Mouse (Mus musculus) gastrocnemius, adult 2 months (tissue): ENCODE results near the gene Trpv4. TPM values are rescaled to one million over a fixed set of nuclear protein-coding genes. Genes with fewer than 3 reads are reported as not detected.

Source experiments
- DNase-seq: peaks from one replicate; pipeline ENCODE4 v3.0.0; 2022
- H3K27ac ChIP-seq: fragments of 200-600 bp; 2 replicates; pipeline ENCODE4 v1.8.1; 2022; ENCODE audit warnings: mild to moderate bottlenecking
- H3K4me3 ChIP-seq: fragments of 200-600 bp; 2 replicates; pipeline ENCODE4 v1.8.1; 2022; ENCODE audit warnings: mild to moderate bottlenecking, moderate library complexity
- CTCF ChIP-seq: fragments of 200-600 bp; IDR thresholded peaks from 2 replicates; pipeline ENCODE4 v1.8.1; 2022; ENCODE audit warnings: antibody characterized with exemption, mild to moderate bottlenecking, moderate library complexity
- intact Hi-C: fragments of 180-260 bp; cut with DNase I; formaldehyde crosslinking; loops from one replicate; pipeline ENCODE4 v1.15.1; 2025
- total RNA-seq, 2 experiments: library from RNA; stranded (reverse); gene quantifications; 2 replicates each; pipeline ENCODE4 v1.2.3; 2021

Trpv4 gene
- total RNA-seq, 2 experiments from 2014 or later = 1.9 to 2.0 TPM

DNA sequence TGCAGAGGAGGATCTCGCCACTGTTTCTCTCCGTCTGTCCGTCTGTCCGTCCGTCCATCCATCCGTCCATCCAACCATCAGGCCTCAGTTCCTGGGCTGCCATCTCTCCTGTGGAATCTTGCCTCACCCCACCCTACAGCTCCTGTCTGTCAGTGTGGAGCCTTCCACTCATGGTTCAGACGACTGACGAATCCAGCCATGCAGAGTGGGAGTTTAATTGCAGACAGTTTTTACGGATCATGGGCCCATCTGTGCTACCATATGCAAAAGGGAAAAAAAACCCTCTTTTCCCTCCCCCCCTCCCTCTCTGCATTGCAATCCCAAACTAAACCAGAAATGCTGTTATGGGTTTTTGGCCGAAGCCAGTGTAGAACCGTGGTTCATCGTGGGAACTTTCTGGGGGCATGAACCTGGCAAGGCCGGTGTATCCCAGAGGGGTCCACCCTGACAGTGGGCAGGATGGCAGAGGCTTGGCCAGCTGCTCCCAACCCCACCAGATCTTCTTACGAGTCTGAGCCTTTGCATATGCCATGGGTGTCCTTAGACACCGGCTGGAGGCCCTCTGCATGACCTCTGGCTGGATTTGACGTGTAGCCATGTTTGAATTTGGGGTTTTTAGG, 82.1 kb downstream of the Trpv4 start:
- no peak for DNase-seq
- TF ChIP-seq CTCF = no peak
- Histone ChIP-seq H3K27ac (no peak overlapping the region), H3K4me3 (no peak overlapping the region)
- intact Hi-C loops = no loop called here

DNA sequence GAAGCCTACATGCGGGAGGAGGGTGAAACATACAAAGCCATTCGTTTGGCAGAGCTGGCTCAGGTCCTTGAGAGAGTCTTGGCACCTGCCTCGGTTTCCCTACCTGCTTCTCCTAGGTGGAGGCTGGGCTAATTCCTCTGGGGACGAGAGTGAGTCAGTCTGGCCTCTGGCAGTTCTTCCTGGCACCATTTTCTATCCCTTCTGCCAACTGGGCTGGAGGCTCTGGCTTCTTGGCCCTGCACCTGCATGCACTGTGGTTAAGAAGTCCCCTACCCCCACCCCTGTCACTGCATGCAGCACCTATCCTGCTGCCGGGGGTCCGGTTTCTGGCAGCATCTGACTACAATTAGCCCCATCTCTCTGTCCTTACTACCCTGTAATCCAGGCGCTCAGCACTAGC, 82.7 kb downstream of the Trpv4 start:
- Histone ChIP-seq H3K27ac (no peak overlapping the region), H3K4me3 (no peak overlapping the region)
- no peak for TF ChIP-seq CTCF
- intact Hi-C loops = no loop called here
- peak; percentile 62 for DNase-seq

DNA sequence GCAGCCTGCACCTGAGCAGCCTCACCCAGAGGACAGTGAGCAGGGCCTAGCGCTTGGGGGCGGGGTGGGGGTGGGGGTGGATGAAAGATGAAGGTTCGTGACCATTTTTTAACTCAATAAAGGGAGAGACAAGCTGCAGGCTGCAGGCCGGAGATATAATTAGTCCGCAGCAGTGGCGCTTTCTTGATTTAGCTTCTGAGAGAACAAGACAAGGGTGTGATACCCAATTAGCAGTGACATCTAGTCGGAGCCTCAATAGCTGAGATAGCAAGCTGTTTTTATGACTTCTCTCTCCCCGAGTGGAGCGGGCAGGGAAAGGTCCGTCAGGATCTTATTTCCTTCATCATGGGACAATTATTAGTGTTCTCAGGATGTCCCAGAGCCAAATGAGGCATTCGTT, 83.2 kb downstream of the Trpv4 start:
- TF ChIP-seq CTCF = no peak
- DNase-seq = no peak
- intact Hi-C loops = no loop called here
- Histone ChIP-seq H3K27ac (no peak overlapping the region), H3K4me3 (no peak overlapping the region)

DNA sequence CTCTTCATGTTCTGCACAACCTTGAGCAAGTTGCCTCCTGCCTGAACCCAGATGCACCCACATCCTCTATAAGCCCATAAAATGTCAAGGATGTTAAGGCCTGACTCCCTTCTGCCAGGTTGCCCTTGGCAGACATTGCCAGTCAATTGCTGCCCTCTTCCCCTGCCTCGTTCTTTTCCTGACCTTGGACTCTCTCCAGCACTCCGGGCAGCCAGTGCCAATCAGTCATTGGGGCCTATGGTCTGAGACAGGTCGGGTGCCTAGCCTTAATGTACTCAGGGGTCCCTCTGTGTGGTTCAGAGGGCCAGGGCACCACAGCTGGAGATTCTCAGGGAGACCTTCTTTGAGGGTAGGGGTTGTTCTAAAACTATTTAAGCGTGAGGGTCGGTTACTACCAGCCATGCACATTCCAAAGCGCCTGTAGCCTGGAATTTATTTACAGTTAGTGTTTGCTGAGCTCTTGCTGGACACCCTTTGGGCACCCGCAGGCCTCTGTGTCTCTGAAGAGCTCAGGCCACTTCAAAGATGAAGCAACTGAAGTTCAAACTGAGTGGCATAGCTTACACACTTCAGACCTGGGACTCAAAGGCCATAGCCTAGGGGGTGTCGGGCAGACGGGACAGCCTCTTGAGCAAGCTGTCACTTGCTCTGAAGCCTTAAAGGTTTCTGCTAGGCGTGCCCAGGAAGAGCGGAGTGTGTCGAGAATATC, 84.1 kb downstream of the Trpv4 start:
- TF ChIP-seq CTCF = no peak
- H3K4me3 ChIP-seq = no peak overlapping the region
- no peak for DNase-seq
- intact Hi-C loops = no loop called here
- no peak overlapping the region for H3K27ac ChIP-seq

DNA sequence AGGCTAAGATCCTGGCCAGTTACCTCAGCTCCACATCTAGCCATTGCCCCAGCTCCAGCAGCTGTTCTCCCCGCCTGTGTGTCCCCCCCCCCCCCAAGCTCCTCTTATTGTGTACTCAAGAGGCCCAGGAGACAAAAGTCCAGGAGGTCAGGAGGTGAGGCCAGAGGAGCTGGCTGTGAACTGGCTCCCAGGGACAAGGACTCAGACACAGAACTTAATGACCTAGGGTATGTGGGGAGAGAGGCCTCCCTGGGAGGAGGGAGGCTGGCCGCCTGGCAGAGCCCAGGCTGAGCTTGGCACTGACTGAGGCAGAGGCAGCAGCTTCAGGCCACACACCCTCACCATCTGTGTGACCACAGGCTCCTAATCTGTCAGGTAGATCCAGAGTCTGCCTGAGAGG, 85.2 kb downstream of the Trpv4 start:
- no peak for DNase-seq
- intact Hi-C loops = no loop called here
- Histone ChIP-seq H3K4me3 (no peak overlapping the region), H3K27ac (no peak overlapping the region)
- no peak for TF ChIP-seq CTCF

Other genes starting within 250 kb of the Trpv4 start
- 10 to 100 TPM; 17.3 to 19.0 TPM for gene Mmab, start 214.4 kb downstream of the Trpv4 start, total RNA-seq
- gene Mvk, start 214.2 kb downstream of the Trpv4 start, total RNA-seq = 10 to 100 TPM in 1 of 2 experiments, 1 to 10 TPM in 1; 9.6 to 10.3 TPM
- gene Fam222a, start 90.4 kb downstream of the Trpv4 start, total RNA-seq = 1 to 10 TPM in 1 of 2 experiments, under 1 TPM in 1; 0.18 to 1.1 TPM
- 10 to 100 TPM in 1 of 2 experiments, 1 to 10 TPM in 1; 6.7 to 10.8 TPM for gene Gltp, start 32.6 kb upstream of the Trpv4 start, total RNA-seq
- gene Tchp, start 49.3 kb upstream of the Trpv4 start, total RNA-seq = 1 to 10 TPM; 3.6 to 3.8 TPM
- gene Ankrd13a, start 116.3 kb upstream of the Trpv4 start, total RNA-seq = 10 to 100 TPM; 15.4 to 19.6 TPM
- gene Git2, start 117.1 kb upstream of the Trpv4 start, total RNA-seq = 10 to 100 TPM; 17.3 to 20.1 TPM
- gene 1500011B03Rik, start 165.0 kb upstream of the Trpv4 start, total RNA-seq = 1 to 10 TPM; 3.9 to 4.6 TPM
- gene 4930519G04Rik, start 195.2 kb upstream of the Trpv4 start, total RNA-seq = not detected
- not detected for gene Gm9936, start 200.3 kb upstream of the Trpv4 start, total RNA-seq
- gene Oasl2, start 238.5 kb upstream of the Trpv4 start, total RNA-seq = 1 to 10 TPM; 1.1 to 2.0 TPM